Mouse (Mus musculus): ENCODE results near the gene Thsd7b. TPM values are rescaled to one million over a fixed set of nuclear protein-coding genes. Genes with fewer than 3 reads are reported as not detected.

Thsd7b gene
- polyA plus RNA-seq, 1 experiment = not detected

DNA sequence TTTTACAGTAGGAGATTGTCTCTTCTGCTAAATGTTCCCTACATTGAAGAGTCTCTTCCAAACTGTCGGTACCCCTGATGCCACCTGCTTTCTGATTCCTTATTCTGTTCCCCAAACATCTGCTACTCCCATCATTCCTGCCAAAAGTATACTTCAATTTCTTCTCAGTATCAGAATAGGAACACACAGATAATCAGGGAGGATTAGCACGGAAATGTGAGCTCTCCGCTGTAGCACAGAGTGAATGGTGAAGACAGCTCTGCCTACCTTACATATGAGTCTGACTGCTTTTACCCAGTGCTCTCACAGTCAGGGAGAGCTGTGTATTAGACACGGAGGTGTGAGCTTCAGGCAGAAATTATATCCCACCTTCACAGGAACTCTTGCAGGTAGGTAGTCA lies 286.0 kb downstream of the Thsd7b start:
- Histone ChIP-seq H3K4me1 (ENCODE audit: control insufficient read depth, insufficient read depth, low read length) (no peaks in the 10 kb centered on the region), H3K4me3 (ENCODE audit: insufficient read depth, low read length) (no peak overlapping the region), H3K27ac (ENCODE audit: insufficient read depth, low read depth, low read length) (no peak overlapping the region)
- TF ChIP-seq CTCF (IDR thresholded peaks at IDR 0.05; ENCODE audit: low read depth, low read length) (no peak), POLR2A (IDR thresholded peaks at IDR 0.05; ENCODE audit: borderline replicate concordance, low read depth, low read length) (no peak)

DNA sequence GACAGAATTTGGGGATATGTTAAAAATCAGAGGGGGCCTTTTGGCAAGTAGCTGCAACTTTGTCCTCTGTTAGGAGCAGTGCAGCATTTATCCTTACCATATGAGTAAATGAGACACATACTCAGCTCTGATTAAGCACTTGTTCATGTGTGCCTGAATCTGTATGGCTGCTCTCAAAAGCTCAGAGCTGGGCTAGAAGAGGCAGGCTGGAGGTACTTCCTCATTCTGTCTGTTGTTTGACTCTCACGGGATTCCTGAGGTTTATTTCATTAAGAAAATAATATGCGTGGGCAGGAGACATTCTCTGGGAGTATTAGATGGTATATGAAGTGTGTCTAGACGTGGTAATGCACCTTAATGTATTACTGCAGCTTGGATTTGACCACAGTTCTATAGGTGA lies 286.7 kb downstream of the Thsd7b start:
- TF ChIP-seq CTCF (IDR thresholded peaks at IDR 0.05; ENCODE audit: low read depth, low read length) (no peak), POLR2A (IDR thresholded peaks at IDR 0.05; ENCODE audit: borderline replicate concordance, low read depth, low read length) (no peak)
- Histone ChIP-seq H3K4me1 (ENCODE audit: control insufficient read depth, insufficient read depth, low read length) (no peaks in the 10 kb centered on the region), H3K4me3 (ENCODE audit: insufficient read depth, low read length) (no peak overlapping the region), H3K27ac (ENCODE audit: insufficient read depth, low read depth, low read length) (no peak overlapping the region)

DNA sequence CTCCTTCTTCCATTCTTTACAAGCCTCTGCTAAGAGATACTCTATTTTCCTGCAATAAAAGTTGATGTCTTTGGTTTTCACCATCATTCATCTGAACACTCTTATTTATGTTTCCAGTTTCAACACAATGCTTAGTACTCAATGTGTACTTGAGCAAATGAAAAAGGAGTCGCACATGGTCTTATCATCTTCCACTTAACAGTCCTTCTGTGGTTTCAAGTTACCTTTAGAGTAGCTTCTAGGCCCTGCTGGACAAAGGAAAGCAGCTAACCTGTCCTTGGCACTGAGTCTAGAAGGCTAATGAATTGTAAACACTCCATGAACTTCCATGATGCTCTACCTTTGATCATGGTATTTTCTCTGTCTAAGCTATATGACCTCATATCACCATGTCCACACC lies 289.6 kb downstream of the Thsd7b start:
- Histone ChIP-seq H3K4me1 (ENCODE audit: control insufficient read depth, insufficient read depth, low read length) (no peaks in the 10 kb centered on the region), H3K27ac (ENCODE audit: insufficient read depth, low read depth, low read length) (no peak overlapping the region), H3K4me3 (ENCODE audit: insufficient read depth, low read length) (no peak overlapping the region)
- TF ChIP-seq CTCF (IDR thresholded peaks at IDR 0.05; ENCODE audit: low read depth, low read length) (no peak), POLR2A (IDR thresholded peaks at IDR 0.05; ENCODE audit: borderline replicate concordance, low read depth, low read length) (no peak)

DNA sequence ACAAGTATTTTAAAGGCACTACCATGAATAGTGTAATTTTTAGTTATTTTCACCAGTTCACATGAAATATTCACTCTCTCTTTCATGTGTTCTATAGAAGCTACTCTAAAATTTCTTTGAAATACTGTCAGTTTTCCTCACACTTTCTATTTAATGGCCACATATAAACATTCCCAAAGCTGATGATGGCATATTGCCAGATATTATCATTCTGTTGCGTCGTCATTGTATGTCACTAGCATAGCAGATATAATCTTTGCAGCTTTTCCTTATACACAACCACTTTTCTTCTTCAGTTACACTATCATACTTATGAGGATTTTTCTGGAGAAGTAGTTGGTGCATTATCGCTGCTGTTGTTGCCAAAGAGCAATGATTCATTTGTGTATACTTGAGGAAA lies 297.4 kb downstream of the Thsd7b start:
- Histone ChIP-seq H3K27ac (ENCODE audit: insufficient read depth, low read depth, low read length) (no peak overlapping the region), H3K4me3 (ENCODE audit: insufficient read depth, low read length) (no peak overlapping the region), H3K4me1 (ENCODE audit: control insufficient read depth, insufficient read depth, low read length) (no peaks in the 10 kb centered on the region)
- no peak for TF ChIP-seq CTCF (IDR thresholded peaks at IDR 0.05; ENCODE audit: low read depth, low read length)
- TF ChIP-seq POLR2A (IDR thresholded peaks at IDR 0.05; ENCODE audit: borderline replicate concordance, low read depth, low read length) = no peak

DNA sequence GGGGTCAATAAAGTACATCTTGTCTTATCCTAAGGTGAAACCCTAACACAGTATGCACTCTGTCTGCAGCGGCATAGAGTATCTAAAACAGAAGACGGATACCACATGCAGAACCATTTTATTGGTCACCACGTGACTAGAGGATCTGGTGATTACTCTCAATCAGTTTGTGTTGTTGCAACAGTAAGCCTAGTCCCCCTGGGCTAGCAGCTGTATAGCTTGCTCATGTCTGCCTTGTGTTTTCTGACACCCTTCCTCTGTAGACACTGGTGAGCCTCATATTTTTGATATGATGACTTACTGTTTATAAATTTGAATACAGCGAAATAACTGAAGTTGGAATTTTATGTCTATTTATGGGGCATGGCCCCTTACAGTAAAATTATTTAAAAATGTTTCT lies 306.9 kb downstream of the Thsd7b start:
- Histone ChIP-seq H3K4me1 (ENCODE audit: control insufficient read depth, insufficient read depth, low read length) (no peaks in the 10 kb centered on the region), H3K27ac (ENCODE audit: insufficient read depth, low read depth, low read length) (no peak overlapping the region), H3K4me3 (ENCODE audit: insufficient read depth, low read length) (no peak overlapping the region)
- TF ChIP-seq CTCF (IDR thresholded peaks at IDR 0.05; ENCODE audit: low read depth, low read length) (no peak), POLR2A (IDR thresholded peaks at IDR 0.05; ENCODE audit: borderline replicate concordance, low read depth, low read length) (no peak)

DNA sequence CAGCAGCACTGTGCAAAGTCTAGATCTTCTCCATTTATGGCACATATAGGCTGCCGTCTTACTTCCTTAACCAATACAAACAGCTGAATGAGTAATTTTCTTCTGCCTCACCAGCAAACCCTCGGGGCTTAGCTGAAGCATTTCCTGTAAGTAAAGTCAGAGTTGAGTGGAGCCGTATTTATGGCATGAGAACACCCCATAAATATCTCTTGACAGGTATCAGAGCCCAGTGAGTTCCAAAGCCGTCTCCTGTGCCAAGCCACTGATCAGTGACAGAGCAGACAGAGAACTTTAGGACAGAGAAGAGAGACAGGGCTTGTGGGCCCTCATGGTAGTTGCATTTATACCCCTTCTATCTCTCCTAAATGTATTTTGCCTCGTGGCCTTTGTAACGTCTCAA lies 313.5 kb downstream of the Thsd7b start:
- Histone ChIP-seq H3K4me1 (ENCODE audit: control insufficient read depth, insufficient read depth, low read length) (no peaks in the 10 kb centered on the region), H3K4me3 (ENCODE audit: insufficient read depth, low read length) (no peak overlapping the region), H3K27ac (ENCODE audit: insufficient read depth, low read depth, low read length) (no peak overlapping the region)
- no peak for TF ChIP-seq CTCF (IDR thresholded peaks at IDR 0.05; ENCODE audit: low read depth, low read length)
- no peak for TF ChIP-seq POLR2A (IDR thresholded peaks at IDR 0.05; ENCODE audit: borderline replicate concordance, low read depth, low read length)

DNA sequence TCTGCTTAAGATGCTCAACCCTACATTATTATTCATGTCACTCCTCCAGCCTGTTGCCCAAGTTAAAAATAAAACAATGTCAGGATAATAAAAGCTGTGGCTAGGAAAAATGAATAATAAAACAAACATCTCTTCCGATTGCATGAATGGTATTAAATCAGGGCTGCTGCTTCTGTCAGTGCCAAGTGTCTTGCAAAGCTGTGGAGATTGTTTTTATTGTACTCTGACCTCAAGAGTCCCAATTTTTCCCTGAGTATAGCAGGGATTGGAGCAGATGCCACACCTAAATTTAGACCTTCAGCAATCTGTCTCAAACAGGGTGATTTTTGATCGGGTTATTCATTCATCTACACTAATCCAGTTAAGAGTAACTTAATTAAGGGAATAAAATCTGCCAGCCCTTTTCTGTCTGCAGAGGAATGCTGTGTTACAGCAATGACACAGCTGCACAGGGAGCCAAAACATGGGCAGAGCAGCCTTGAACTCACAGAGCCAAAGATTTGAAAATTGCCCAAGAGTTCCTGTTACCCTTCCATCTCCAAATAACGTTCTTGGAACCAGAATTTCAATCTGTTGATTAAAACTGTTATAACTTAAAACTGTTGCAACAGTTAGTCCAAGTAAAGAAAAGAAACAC lies 316.4 kb downstream of the Thsd7b start:
- Histone ChIP-seq H3K4me3 (ENCODE audit: insufficient read depth, low read length) (no peak overlapping the region), H3K27ac (ENCODE audit: insufficient read depth, low read depth, low read length) (no peak overlapping the region)
- TF ChIP-seq POLR2A (IDR thresholded peaks at IDR 0.05; ENCODE audit: borderline replicate concordance, low read depth, low read length) (no peak), CTCF (IDR thresholded peaks at IDR 0.05; ENCODE audit: low read depth, low read length) (no peak)

DNA sequence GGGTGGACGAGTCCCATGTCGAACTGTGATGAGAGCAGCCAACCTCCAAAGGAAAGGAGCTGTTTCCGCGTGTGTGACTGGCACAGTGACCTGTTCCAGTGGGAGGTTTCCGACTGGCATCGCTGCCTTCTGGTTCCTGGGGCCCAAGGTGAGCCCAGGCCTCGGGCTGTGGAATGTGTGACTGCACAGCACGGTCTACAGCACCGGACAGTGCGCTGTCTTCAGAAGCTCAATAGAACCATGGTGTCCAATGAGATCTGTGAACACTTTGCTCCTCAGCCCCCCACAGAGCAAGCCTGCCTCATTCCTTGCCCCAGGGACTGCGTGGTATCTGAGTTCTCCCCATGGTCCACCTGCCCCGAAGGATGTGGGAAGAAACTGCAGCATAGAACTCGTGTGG lies 322.3 kb downstream of the Thsd7b start:
- no peak overlapping the region for H3K27ac ChIP-seq (ENCODE audit: insufficient read depth, low read depth, low read length)

More for the DNA sequence above, 316.4 kb downstream of the Thsd7b start:
- H3K4me1 ChIP-seq (ENCODE audit: control insufficient read depth, insufficient read depth, low read length) = no peaks in the 10 kb centered on the region

DNA sequence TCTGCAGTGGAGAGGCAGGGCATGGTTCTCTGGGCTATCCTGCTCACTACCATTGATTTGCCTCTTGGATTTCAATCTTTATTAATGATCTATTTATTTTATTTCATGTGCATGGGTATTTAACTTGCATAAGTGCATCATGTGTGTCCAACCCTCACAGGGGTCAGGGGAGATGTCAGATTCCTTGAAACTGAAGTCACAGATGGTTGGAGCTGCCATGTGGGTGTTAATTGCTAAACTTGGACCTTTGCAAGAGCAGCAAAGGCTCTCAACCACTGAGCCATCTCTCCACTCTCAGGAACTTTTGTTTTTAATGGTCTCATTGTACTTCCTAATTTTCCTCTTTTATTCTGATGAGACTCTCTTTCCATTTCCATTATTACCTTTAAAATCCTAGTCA lies 327.8 kb downstream of the Thsd7b start:
- TF ChIP-seq CTCF (IDR thresholded peaks at IDR 0.05; ENCODE audit: low read depth, low read length) = no peak
- no peak for TF ChIP-seq POLR2A (IDR thresholded peaks at IDR 0.05; ENCODE audit: borderline replicate concordance, low read depth, low read length)
- Histone ChIP-seq H3K4me3 (ENCODE audit: insufficient read depth, low read length) (no peak overlapping the region), H3K27ac (ENCODE audit: insufficient read depth, low read depth, low read length) (no peak overlapping the region), H3K4me1 (ENCODE audit: control insufficient read depth, insufficient read depth, low read length) (no peaks in the 10 kb centered on the region)

More for the DNA sequence above, 322.3 kb downstream of the Thsd7b start:
- Histone ChIP-seq H3K4me3 (ENCODE audit: insufficient read depth, low read length) (no peak overlapping the region), H3K4me1 (ENCODE audit: control insufficient read depth, insufficient read depth, low read length) (no peaks in the 10 kb centered on the region)
- TF ChIP-seq CTCF (IDR thresholded peaks at IDR 0.05; ENCODE audit: low read depth, low read length) (no peak), POLR2A (IDR thresholded peaks at IDR 0.05; ENCODE audit: borderline replicate concordance, low read depth, low read length) (no peak)

DNA sequence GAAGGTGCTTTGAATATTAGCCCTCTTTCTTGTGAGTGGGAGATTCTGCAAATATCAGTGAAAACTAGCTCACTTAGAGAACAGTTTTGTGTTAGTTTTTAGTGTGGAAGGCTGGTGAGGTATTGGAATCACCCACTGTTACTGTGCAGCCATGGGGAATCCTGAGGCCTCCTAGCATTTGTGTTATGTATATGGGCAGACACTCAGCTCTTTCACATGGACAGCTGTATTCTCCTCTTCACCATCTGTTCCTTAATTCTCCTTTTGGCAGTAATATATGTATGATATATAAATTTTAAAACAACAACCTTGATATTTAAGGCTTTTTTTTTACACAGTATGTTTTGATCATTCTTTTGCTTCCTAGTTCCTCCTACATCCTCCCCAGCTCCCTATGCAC lies 329.2 kb downstream of the Thsd7b start:
- Histone ChIP-seq H3K4me1 (ENCODE audit: control insufficient read depth, insufficient read depth, low read length) (no peaks in the 10 kb centered on the region), H3K4me3 (ENCODE audit: insufficient read depth, low read length) (no peak overlapping the region), H3K27ac (ENCODE audit: insufficient read depth, low read depth, low read length) (no peak overlapping the region)
- TF ChIP-seq POLR2A (IDR thresholded peaks at IDR 0.05; ENCODE audit: borderline replicate concordance, low read depth, low read length) = no peak
- no peak for TF ChIP-seq CTCF (IDR thresholded peaks at IDR 0.05; ENCODE audit: low read depth, low read length)

DNA sequence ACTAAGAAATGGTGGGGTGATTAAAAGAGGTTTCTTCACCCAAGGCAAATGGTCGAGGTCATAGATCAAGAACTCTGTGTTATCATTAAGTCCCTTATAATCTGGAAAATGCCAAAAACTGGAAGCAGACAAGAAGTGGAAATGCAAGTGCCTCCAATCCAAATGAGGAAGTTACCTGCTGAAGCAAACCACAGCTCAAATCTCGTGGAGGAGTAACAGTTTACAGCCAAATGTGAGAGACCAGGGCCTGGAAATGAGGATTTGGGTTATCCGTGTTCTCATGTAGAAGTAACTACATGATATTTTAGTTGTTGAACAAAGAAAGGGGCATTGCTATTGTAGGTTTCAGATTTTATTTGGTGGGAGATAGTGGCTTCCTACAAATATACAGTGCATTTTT lies 335.3 kb downstream of the Thsd7b start:
- no peak overlapping the region for H3K27ac ChIP-seq (ENCODE audit: insufficient read depth, low read depth, low read length)
- TF ChIP-seq POLR2A (IDR thresholded peaks at IDR 0.05; ENCODE audit: borderline replicate concordance, low read depth, low read length) = no peak
- TF ChIP-seq CTCF (IDR thresholded peaks at IDR 0.05; ENCODE audit: low read depth, low read length) = no peak
- H3K4me3 ChIP-seq (ENCODE audit: insufficient read depth, low read length) = no peak overlapping the region
- H3K4me1 ChIP-seq (ENCODE audit: control insufficient read depth, insufficient read depth, low read length) = no peaks in the 10 kb centered on the region
